Mouse (Mus musculus) CH12.LX (cell line): ENCODE results near the gene Eogt.

ENCODE experiments used
- IRF4 ChIP-seq: IDR thresholded peaks from 2 replicates; pipeline ENCODE4 v1.6.1; 2014; ENCODE audit warnings: low read depth, mild to moderate bottlenecking, inconsistent platforms, low read length, improper control_type of control experiment
- KAT2A ChIP-seq: IDR thresholded peaks from 2 replicates; pipeline ENCODE4 v1.6.1; 2012; ENCODE audit warnings: low read length, improper control_type of control experiment, inconsistent platforms; ENCODE audit not compliant: insufficient replicate concordance

- TF ChIP-seq KAT2A (no peak), IRF4 (no peak)
Measured at GRCm38 (mm10) chr6:97144359-97144758, 4.6 kb downstream of the Eogt start.
